Mouse (Mus musculus) olfactory bulb, adult 2 months (tissue): ENCODE measurements around the gene Tcf19. TPM values are rescaled to one million over a fixed set of nuclear protein-coding genes. Genes with fewer than 3 reads are reported as not detected.
"Not testable (repeated sequence)": the region's sequence is repeated elsewhere in the genome, so short reads cannot be mapped to it uniquely, and the experiment has no call there.

Experiments used
- H3K27ac ChIP-seq: fragments of 200-500 bp; 2 replicates; pipeline ENCODE4 v1.5.1; 2012; ENCODE audit warnings: low read depth, low read length; ENCODE audit not compliant: insufficient read depth
- H3K4me1 ChIP-seq: fragments of 200-500 bp; 2 replicates; pipeline ENCODE4 v1.6.1; 2012; ENCODE audit warnings: low read length; ENCODE audit not compliant: control insufficient read depth, insufficient read depth
- H3K4me3 ChIP-seq: fragments of 200-500 bp; 2 replicates; pipeline ENCODE4 v1.5.1; 2012; ENCODE audit warnings: mild to moderate bottlenecking, low read depth, low read length, moderate library complexity; ENCODE audit not compliant: insufficient read depth
- CTCF ChIP-seq: fragments of 200-500 bp; IDR thresholded peaks from 2 replicates; pipeline ENCODE4 v1.5.1; 2012; ENCODE audit warnings: low read depth, mild to moderate bottlenecking, low read length, moderate library complexity; ENCODE audit not compliant: insufficient read depth
- POLR2A ChIP-seq: fragments of 200-500 bp; IDR thresholded peaks from 2 replicates; pipeline ENCODE4 v1.6.1; 2012; ENCODE audit warnings: mild to moderate bottlenecking, low read depth, low read length, moderate library complexity; ENCODE audit not compliant: insufficient read depth
- WGBS: fragments of 180-500 bp; shearing (Covaris S2); methylation state at CpG from one replicate; pipeline ENCODE4 v1.1.7; 2018; 5-methylcytosine and 5-hydroxymethylcytosine counted together
- polyA plus RNA-seq: library from polyadenylated mRNA; stranded (reverse); fragments of >200 nt; gene quantifications from 2 replicates; pipeline ENCODE4 v1.2.4, GENCODE M21; 2012; ENCODE audit warnings: low replicate concordance; ENCODE audit not compliant: missing spikeins, insufficient read depth, insufficient read length

Gene Tcf19
- polyA plus RNA-seq, 1 experiment = not detected

DNA sequence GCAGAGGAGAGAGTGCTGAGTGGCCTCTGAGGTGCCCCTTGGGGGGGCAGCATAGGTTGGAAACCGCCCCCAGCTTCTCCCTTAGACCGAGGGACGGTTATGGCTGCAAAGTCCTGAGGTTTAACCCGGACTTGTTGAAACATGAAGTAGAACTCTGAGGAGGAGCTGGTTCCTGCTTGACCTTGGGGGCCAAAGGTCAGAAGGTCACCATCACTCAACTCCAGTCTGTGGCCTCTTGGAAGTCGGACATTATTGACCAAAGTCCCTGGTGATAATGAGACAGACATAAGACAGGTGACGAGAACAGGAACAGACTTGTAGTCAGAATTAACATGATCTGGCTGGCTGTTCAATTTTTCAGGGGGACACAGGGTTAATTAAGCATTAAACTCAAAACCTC, 1.9 kb downstream of the Tcf19 start:
- WGBS = 75% methylated on average over 6 of the region's 6 CpGs
- H3K4me3 ChIP-seq = no peak overlapping the region
- H3K4me1 ChIP-seq = peaks cover 10% of the 10 kb centered on the region
- TF ChIP-seq CTCF (no peak), POLR2A (no peak)
- no peak overlapping the region for H3K27ac ChIP-seq

- H3K27ac ChIP-seq = no peak overlapping the region
- H3K4me3 ChIP-seq = no peak overlapping the region
- no peak for TF ChIP-seq CTCF
- TF ChIP-seq POLR2A = no peak
- peaks cover 10% of the 10 kb centered on the region for H3K4me1 ChIP-seq
- 13% methylated on average over 2 of the region's 2 CpGs for WGBS
These were observed 2.7 kb downstream of the Tcf19 start for GRCm38 (mm10) chr17:35513886-35514285.

- Histone ChIP-seq H3K4me3 (no peak overlapping the region), H3K4me1 (peaks cover 10% of the 10 kb centered on the region), H3K27ac (no peak overlapping the region)
- TF ChIP-seq CTCF = no peak
- no peak for TF ChIP-seq POLR2A
- WGBS = 89% methylated on average over 7 of the region's 7 CpGs
These were observed 3.6 kb downstream of the Tcf19 start for GRCm38 (mm10) chr17:35512916-35513626.

DNA sequence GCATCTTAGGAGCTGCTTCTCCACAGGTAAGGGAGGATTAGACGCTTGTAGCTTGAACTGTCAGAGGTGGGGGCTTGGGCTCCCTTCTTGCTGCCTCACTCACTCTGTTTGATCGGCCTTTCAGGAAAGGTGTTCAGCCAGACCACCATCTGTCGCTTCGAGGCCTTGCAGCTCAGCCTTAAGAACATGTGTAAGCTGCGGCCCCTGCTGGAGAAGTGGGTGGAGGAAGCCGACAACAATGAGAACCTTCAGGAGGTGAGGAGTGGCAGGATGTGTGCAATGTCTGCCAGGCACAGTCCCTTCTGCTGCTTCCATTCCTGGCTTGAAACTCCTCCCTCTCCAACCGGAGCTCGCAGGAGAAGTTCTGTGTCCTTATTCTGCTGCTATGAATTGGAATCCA, 7.3 kb downstream of the Tcf19 start:
- Histone ChIP-seq H3K27ac (no peak overlapping the region), H3K4me3 (no peak overlapping the region), H3K4me1 (no peaks in the 10 kb centered on the region)
- 19% methylated on average over 8 of the region's 8 CpGs for WGBS
- no peak for TF ChIP-seq POLR2A
- TF ChIP-seq CTCF = peak; percentile 12; the same call in 1 of the 2 replicates

DNA sequence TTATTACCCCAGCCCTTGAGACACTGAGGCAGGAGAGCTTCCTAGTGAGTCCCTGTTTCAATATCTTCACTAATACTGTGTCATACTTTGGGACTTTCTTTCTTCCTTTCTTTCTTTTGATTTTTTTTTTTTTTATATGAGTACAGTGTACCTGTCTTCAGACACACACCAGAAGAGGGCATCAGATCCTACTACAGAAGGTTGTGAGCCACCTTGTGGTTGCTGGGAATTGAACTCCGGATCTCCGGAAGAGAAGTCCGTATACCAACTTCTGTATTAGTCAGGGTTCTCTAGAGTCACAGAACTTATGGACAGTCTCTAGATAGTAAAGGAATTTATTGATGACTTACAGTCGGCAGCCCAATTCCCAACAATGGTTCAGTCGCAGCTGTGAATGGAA, 8.3 kb downstream of the Tcf19 start:
- not testable (repeated sequence) for H3K4me3 ChIP-seq, H3K27ac ChIP-seq, H3K4me1 ChIP-seq
- WGBS = 66% methylated on average over 5 of the region's 5 CpGs

DNA sequence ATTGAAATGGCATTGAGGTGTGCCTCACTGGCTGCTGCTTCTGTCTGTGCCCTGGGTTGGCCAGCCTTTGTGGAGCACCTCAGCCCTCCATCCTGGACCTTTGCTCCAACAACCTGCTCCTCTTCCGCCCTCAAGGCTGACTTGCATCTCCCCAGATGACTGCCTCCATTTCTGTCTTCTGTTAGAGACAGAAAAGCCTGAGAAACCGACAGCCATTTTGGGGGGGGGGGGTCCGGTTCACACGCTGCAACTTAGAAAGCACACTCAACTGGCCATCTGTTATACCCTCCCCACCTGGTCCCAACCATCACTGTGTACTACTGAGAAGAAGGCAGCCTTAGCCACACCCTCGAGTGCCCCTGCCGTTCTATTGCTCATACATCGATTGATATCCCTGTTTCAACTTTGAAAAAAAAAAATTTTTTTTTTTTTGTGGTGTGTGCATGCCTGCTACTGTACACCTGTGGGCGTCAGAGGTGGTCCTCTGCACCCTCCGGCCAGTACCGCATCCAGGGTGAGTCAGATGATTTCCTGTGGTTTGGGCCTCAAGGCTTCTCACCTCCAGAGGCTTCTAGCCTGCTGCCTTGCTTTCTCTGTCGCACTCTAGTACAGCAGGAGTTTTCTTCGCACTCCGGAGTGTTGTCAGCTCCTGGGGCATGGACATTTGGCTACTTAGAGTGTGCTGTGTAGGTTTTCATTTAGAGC, 8.9 kb downstream of the Tcf19 start:
- TF ChIP-seq POLR2A = no peak
- no peak for TF ChIP-seq CTCF
- WGBS = 46% methylated on average over 13 of the region's 13 CpGs
- Histone ChIP-seq H3K4me1 (no peaks in the 10 kb centered on the region), H3K27ac (no peak overlapping the region), H3K4me3 (no peak overlapping the region)

DNA sequence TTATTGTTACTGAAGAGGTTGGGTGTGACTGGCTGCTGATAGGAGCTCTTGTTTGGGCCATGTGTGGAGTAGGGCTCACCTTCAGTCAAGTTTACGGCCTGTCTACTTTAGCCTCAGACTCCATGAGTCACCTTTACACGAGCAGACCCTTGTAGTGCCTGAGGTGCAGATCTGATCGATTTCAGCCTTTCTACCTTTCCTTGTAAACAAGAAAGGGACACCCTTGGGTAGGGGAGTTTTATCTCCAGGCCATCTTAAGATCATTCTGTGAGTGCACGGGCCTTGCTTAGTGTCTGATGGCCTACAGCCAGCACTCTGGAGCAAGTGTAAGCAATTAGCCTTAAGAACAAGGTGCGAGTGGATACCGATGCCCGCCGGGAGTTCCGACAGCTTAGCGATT, 9.7 kb downstream of the Tcf19 start:
- TF ChIP-seq CTCF (no peak), POLR2A (no peak)
- no peak overlapping the region for H3K4me3 ChIP-seq
- 44% methylated on average over 10 of the region's 10 CpGs for WGBS
- no peak overlapping the region for H3K27ac ChIP-seq
- no peaks in the 10 kb centered on the region for H3K4me1 ChIP-seq

- TF ChIP-seq CTCF (no peak), POLR2A (no peak)
- H3K4me1 ChIP-seq = no peaks in the 10 kb centered on the region
- H3K27ac ChIP-seq = no peak within 1 kb of the TSS
- 61% methylated on average over 13 of the region's 13 CpGs for WGBS
- no peak within 1 kb of the TSS for H3K4me3 ChIP-seq
These were observed 10.8 kb downstream of the Tcf19 start, which contains the start of gene Pou5f1 for GRCm38 (mm10) chr17:35505776-35506175. Gene Pou5f1, plus strand, starts transcription at chr17:35506018.

- WGBS = 43% methylated on average over 8 of the region's 8 CpGs
- no peak for TF ChIP-seq POLR2A
- no peak for TF ChIP-seq CTCF
These were observed 11.8 kb downstream of the Tcf19 start for GRCm38 (mm10) chr17:35504628-35505481.

DNA sequence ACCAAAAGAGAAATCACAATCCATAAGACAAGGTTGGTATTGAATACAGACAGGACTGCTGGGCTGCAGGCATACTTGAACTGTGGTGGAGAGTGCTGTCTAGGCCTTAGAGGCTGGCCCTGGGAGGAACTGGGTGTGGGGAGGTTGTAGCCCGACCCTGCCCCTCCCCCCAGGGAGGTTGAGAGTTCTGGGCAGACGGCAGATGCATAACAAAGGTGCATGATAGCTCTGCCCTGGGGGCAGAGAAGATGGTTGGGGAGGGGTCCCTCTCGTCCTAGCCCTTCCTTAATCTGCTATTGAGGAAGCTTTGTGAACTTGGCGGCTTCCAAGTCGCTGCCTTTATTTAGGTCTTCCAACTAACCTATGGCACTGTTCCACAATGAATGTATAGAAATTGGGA, 12.8 kb downstream of the Tcf19 start:
- H3K27ac ChIP-seq = no peak overlapping the region
- no peak for TF ChIP-seq POLR2A
- no peak for TF ChIP-seq CTCF
- no peaks in the 10 kb centered on the region for H3K4me1 ChIP-seq
- no peak overlapping the region for H3K4me3 ChIP-seq
- WGBS = 49% methylated on average over 5 of the region's 5 CpGs

More at GRCm38 (mm10) chr17:35504628-35505481, 11.8 kb downstream of the Tcf19 start:
- H3K4me1 ChIP-seq = no peaks in the 10 kb centered on the region
- H3K4me3 ChIP-seq = no peak overlapping the region
- H3K27ac ChIP-seq = no peak overlapping the region
